Mouse (Mus musculus): Measurements from ENCODE around the gene Mtus2.

- TF ChIP-seq CTCF (IDR thresholded peaks at IDR 0.05; ENCODE audit: borderline replicate concordance, insufficient read depth, low read depth, low read length) (no peak), POLR2A (IDR thresholded peaks at IDR 0.05; ENCODE audit: borderline replicate concordance, insufficient read depth, low read length) (no peak)
These were observed 40.9 kb upstream of the Mtus2 start for GRCm38 (mm10) chr5:147916171-147916570.
